In the genomic region with DNA sequence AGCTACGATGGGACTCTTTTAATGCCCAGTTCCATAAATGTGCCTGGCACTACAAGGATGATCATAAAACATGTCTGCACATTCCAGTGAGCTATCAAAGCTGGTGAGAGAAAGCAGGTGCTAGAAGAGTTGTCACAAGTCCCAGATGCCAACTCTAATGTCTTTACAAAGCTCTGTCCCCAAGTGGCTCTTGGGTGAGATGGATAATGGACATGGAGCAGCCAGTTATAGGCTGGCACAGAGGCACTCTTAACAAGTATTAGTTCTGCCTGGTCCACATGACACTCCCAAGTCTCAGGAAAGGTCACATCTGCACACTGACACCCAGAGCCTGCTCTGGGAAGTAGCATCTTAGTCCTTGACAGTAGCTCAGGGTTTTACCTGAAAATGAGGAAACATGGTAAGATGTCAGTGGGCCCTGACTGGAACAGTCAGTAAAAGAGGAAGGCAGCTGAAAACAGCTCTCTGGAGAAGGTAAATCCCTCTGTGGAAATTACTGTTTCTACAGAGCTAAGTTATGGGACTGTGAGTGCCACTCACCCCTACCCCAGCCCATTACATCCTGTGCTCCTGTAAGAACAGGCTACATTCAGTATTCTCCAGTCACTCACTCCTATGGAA, we compare ENCODE assay signal across 20 mouse cellular contexts.
A peak's percentile ranks its signal among the peaks of the same experiment; 100 is the strongest.
DNase-seq lines count a peak whose midpoint lies in the region; ATAC-seq and TF ChIP-seq lines count a peak whose summit lies in the region.
"Had no signal": no experiment of that assay in that cellular context is flagged by ENCODE, and none has a peak within 500 bp of the region (broad histone marks: within the 10 kb centered on the region; RNA-seq: fewer than 3 reads in every experiment).

No protein-coding gene starts in this region.

- intact Hi-C loops in heart, postnatal 25 days (cut with DNase I) = no loop called here

- no peak for TF ChIP-seq EP300 in MEL (IDR thresholded peaks at IDR 0.05; ENCODE audit: low read depth in 1 of 2, low read length in 2 of 2)
- TF ChIP-seq EP300 in heart, postnatal 0 days (IDR thresholded peaks at IDR 0.05; ENCODE audit: low read depth) = peak; percentile 80

- 0 out of 2 replicates have a peak, but pooled peaks cover 4% of the 10 kb centered on the region for H3K9me3 ChIP-seq in heart, embryonic 12.5 days (replicated peaks)
- no peaks in the 10 kb centered on the region for H3K9me3 ChIP-seq in heart, embryonic 15.5 days (replicated peaks)
- H3K9me3 ChIP-seq in MEL (replicated peaks; ENCODE audit: insufficient read depth, low read length) = no peaks in the 10 kb centered on the region
- H3K9me3 ChIP-seq in heart, postnatal 0 days (replicated peaks; ENCODE audit: control insufficient read depth, low read length) = no peaks in the 10 kb centered on the region
- H3K9me3 ChIP-seq: embryonic facial prominence, embryonic 12.5 days; hindbrain, embryonic 12.5 days had no signal

- no peaks in the 10 kb centered on the region for H3K27me3 ChIP-seq in heart, embryonic 12.5 days (replicated peaks)
- no peaks in the 10 kb centered on the region for H3K27me3 ChIP-seq in heart, embryonic 15.5 days
- H3K27me3 ChIP-seq in MEL (ENCODE audit: control insufficient read depth in 1 of 2, insufficient read depth in 2 of 2, low read length in 2 of 2) = no peaks in the 10 kb centered on the region
- H3K27me3 ChIP-seq in heart, postnatal 0 days (ENCODE audit: control insufficient read depth, insufficient read depth, low read length) = no peaks in the 10 kb centered on the region
- no peaks in the 10 kb centered on the region for H3K27me3 ChIP-seq in cerebellum, adult 2 months (ENCODE audit: control insufficient read depth, insufficient read depth, low read length)
- H3K27me3 ChIP-seq: embryonic facial prominence, embryonic 12.5 days; hindbrain, embryonic 12.5 days had no signal

- 69% methylated on average over 1 of the region's 1 CpGs for WGBS in heart, embryonic 12.5 days
- 51% methylated on average over 1 of the region's 1 CpGs for WGBS in heart, embryonic 15.5 days
- 45% methylated on average over 1 of the region's 1 CpGs for WGBS in heart, postnatal 0 days
- WGBS in cerebellum, adult 2 months = 100% methylated on average over 1 of the region's 1 CpGs

- TF ChIP-seq CTCF in MEL (IDR thresholded peaks at IDR 0.05 in 2 of 3, conservative IDR thresholded peaks at IDR 0.05 in 1 of 3; ENCODE audit: control insufficient read depth in 1 of 3, insufficient read depth in 1 of 3, low read depth in 2 of 3, low read length in 3 of 3, poor library complexity in 1 of 3, severe bottlenecking in 1 of 3) = no peak
- TF ChIP-seq CTCF in heart, postnatal 0 days (IDR thresholded peaks at IDR 0.05; ENCODE audit: low read depth) = peak; percentile 14; the same call in 1 of the 2 replicates
- no peak for TF ChIP-seq CTCF in cerebellum, adult 2 months (IDR thresholded peaks at IDR 0.05; ENCODE audit: borderline replicate concordance, insufficient read depth, low read depth, low read length)

- H3K36me3 ChIP-seq in heart, embryonic 12.5 days = peaks cover 8% of the 10 kb centered on the region
- no peaks in the 10 kb centered on the region for H3K36me3 ChIP-seq in heart, embryonic 15.5 days
- H3K36me3 ChIP-seq in MEL (ENCODE audit: control insufficient read depth in 1 of 2, insufficient read depth in 2 of 2, low read length in 2 of 2) = no peaks in the 10 kb centered on the region; a peak in 1 of 4 replicates
- H3K36me3 ChIP-seq in heart, postnatal 0 days (replicated peaks; ENCODE audit: control insufficient read depth, insufficient read depth, low read length) = 0 out of 2 replicates have a peak, but pooled peaks cover 2% of the 10 kb centered on the region
- H3K36me3 ChIP-seq: embryonic facial prominence, embryonic 12.5 days; hindbrain, embryonic 12.5 days had no signal

- peaks cover 16% of the 10 kb centered on the region for H3K4me1 ChIP-seq in heart, embryonic 12.5 days (replicated peaks)
- H3K4me1 ChIP-seq in heart, embryonic 15.5 days (replicated peaks) = peaks cover 14% of the 10 kb centered on the region
- H3K4me1 ChIP-seq in MEL (ENCODE audit: control insufficient read depth in 1 of 2, insufficient read depth in 2 of 2, low read length in 2 of 2) = no peaks in the 10 kb centered on the region
- peaks cover 19% of the 10 kb centered on the region for H3K4me1 ChIP-seq in heart, postnatal 0 days (ENCODE audit: control insufficient read depth, insufficient read depth)
- H3K4me1 ChIP-seq in cerebellum, adult 2 months (ENCODE audit: control insufficient read depth, insufficient read depth, low read length) = no peaks in the 10 kb centered on the region
- H3K4me1 ChIP-seq: embryonic facial prominence, embryonic 12.5 days had no signal

- H3K79me2 ChIP-seq in MEL (ENCODE audit: control insufficient read depth, insufficient read depth, low read length, poor library complexity) = no peaks in the 10 kb centered on the region

- no peak for TF ChIP-seq RAD21 in MEL (IDR thresholded peaks at IDR 0.05; ENCODE audit: low read depth, low read length)

- TF ChIP-seq POLR2A in MEL (IDR thresholded peaks at IDR 0.05; ENCODE audit: control insufficient read depth in 1 of 2, insufficient read depth in 1 of 2, low read depth in 1 of 2, low read length in 2 of 2, poor library complexity in 1 of 2) = no peak
- TF ChIP-seq POLR2A in cerebellum, adult 2 months (IDR thresholded peaks at IDR 0.05; ENCODE audit: borderline replicate concordance, insufficient read depth, low read length) = no peak

- no peak overlapping the region for H3K9ac ChIP-seq in heart, embryonic 12.5 days
- no peak overlapping the region for H3K9ac ChIP-seq in heart, embryonic 15.5 days
- H3K9ac ChIP-seq in MEL (ENCODE audit: control insufficient read depth, low read depth, low read length, poor library complexity, severe bottlenecking) = no peak overlapping the region
- H3K9ac ChIP-seq in heart, postnatal 0 days (replicated peaks; ENCODE audit: low read depth, low read length) = 0 out of 2 replicates have a peak overlapping the region, but pooled peaks have one; percentile 5
- H3K9ac ChIP-seq: embryonic facial prominence, embryonic 12.5 days; hindbrain, embryonic 12.5 days had no signal

- DNase-seq in heart, adult 18-20 months = peak; percentile 23 to 50
- no peak for DNase-seq in heart, postnatal 25 days (ENCODE audit: low spot score)
- peak; percentile 52 for DNase-seq in MEL (ENCODE audit: low read depth, low spot score)
- peak; percentile 71 for DNase-seq in heart, postnatal 0 days (ENCODE audit: low spot score)
- DNase-seq in cerebellum, adult 2 months = no peak
- DNase-seq in cerebellum, postnatal 4 days (ENCODE audit: low spot score in 2 of 2) = no peak
- DNase-seq: adrenal gland, adult 8-10 months; adrenal gland, postnatal 36 days; cerebellum, adult 8-10 months; cerebellum, postnatal 14 days; gastrocnemius, postnatal 10 days; kidney, adult 8-10 months had no signal

- H3K27ac ChIP-seq in heart, embryonic 12.5 days (ENCODE audit: poor library complexity, severe bottlenecking) = no peak overlapping the region
- H3K27ac ChIP-seq in heart, embryonic 15.5 days = peak overlapping the region; percentile 44; the same call in 1 of the 2 replicates
- no peak overlapping the region for H3K27ac ChIP-seq in MEL (ENCODE audit: control insufficient read depth, low read depth, low read length)
- peak overlapping the region; percentile 62 for H3K27ac ChIP-seq in heart, postnatal 0 days (ENCODE audit: low read depth)
- H3K27ac ChIP-seq in cerebellum, adult 2 months (ENCODE audit: insufficient read depth, low read length) = no peak overlapping the region
- H3K27ac ChIP-seq: embryonic facial prominence, embryonic 12.5 days; hindbrain, embryonic 12.5 days had no signal

- no peak overlapping the region for H3K4me2 ChIP-seq in heart, embryonic 12.5 days
- H3K4me2 ChIP-seq in heart, embryonic 15.5 days = no peak overlapping the region
- no peak overlapping the region for H3K4me2 ChIP-seq in heart, postnatal 0 days (ENCODE audit: low read depth, low read length)
- H3K4me2 ChIP-seq: embryonic facial prominence, embryonic 12.5 days; hindbrain, embryonic 12.5 days had no signal

- H3K4me3 ChIP-seq in heart, embryonic 12.5 days = no peak overlapping the region
- no peak overlapping the region for H3K4me3 ChIP-seq in heart, embryonic 15.5 days
- H3K4me3 ChIP-seq in MEL (ENCODE audit: control insufficient read depth in 1 of 2, insufficient read depth in 1 of 2, low read depth in 2 of 2, low read length in 2 of 2) = no peak overlapping the region
- H3K4me3 ChIP-seq in heart, postnatal 0 days (ENCODE audit: low read depth, low read length) = no peak overlapping the region
- no peak overlapping the region for H3K4me3 ChIP-seq in cerebellum, adult 2 months (replicated peaks; ENCODE audit: insufficient read depth, low read depth, low read length)
- H3K4me3 ChIP-seq: embryonic facial prominence, embryonic 12.5 days; hindbrain, embryonic 12.5 days had no signal

- ATAC-seq in heart, embryonic 12.5 days (ENCODE audit: insufficient number of reproducible peaks, low FRiP score) = no peak
- ATAC-seq in heart, embryonic 15.5 days (replicated peaks; ENCODE audit: insufficient number of reproducible peaks, insufficient read depth, low FRiP score, low read depth) = peak; percentile 62; the same call in 1 of the 2 replicates
- ATAC-seq in heart, postnatal 0 days (ENCODE audit: insufficient read depth, low read depth) = peak; percentile 91
- ATAC-seq: forebrain, embryonic 16.5 days; hindbrain, embryonic 16.5 days; inflammation-experienced regulatory T-cells, adult 6 months; intestine, postnatal 0 days had no signal

TF ChIP-seq in MEL, 35 proteins besides CTCF, POLR2A, EP300 and RAD21 (continues in another document):
- TF ChIP-seq ZC3H11A (IDR thresholded peaks at IDR 0.05; ENCODE audit: low read depth, low read length) (no peak), POLR2AphosphoS2 (IDR thresholded peaks at IDR 0.05; ENCODE audit: low read length) (no peak), CHD2 (IDR thresholded peaks at IDR 0.05; ENCODE audit: low read length) (no peak), MAZ (IDR thresholded peaks at IDR 0.05; ENCODE audit: low read depth, low read length) (no peak), TAL1 (IDR thresholded peaks at IDR 0.05; ENCODE audit: low read length) (no peak), SIN3A (IDR thresholded peaks at IDR 0.05; ENCODE audit: low read length) (no peak), E2F4 (IDR thresholded peaks at IDR 0.05; ENCODE audit: borderline replicate concordance, low read depth, low read length) (no peak), MYB (IDR thresholded peaks at IDR 0.05; ENCODE audit: low read depth, low read length) (no peak), CHD1 (IDR thresholded peaks at IDR 0.05; ENCODE audit: low read depth, low read length) (no peak), GABPA (IDR thresholded peaks at IDR 0.05; ENCODE audit: low read depth, low read length) (no peak), NRF1 (IDR thresholded peaks at IDR 0.05; ENCODE audit: insufficient read depth, low read depth, low read length, poor library complexity, severe bottlenecking) (no peak), POLR2AphosphoS5 (IDR thresholded peaks at IDR 0.05; ENCODE audit: borderline replicate concordance, low read depth, low read length) (no peak), ELF1 (IDR thresholded peaks at IDR 0.05; ENCODE audit: low read depth, low read length) (no peak), ZKSCAN1 (IDR thresholded peaks at IDR 0.05; ENCODE audit: low read depth, low read length) (no peak), NELFE (IDR thresholded peaks at IDR 0.05; ENCODE audit: low read depth, low read length) (no peak)

Comparison
In these comparisons a context has a peak if more than half of its experiments do, and no peak if none do; other contexts are left out.
1. DNase-seq: peak in heart, adult 18-20 months (2 of 2), MEL (single experiment) and heart, postnatal 0 days (single experiment); none in heart, postnatal 25 days (single experiment), cerebellum, adult 2 months (0 of 2) and cerebellum, postnatal 4 days (0 of 2).
2. H3K27ac ChIP-seq: peak in heart, embryonic 15.5 days (single experiment) and heart, postnatal 0 days (single experiment); none in heart, embryonic 12.5 days (single experiment), MEL (single experiment) and cerebellum, adult 2 months (single experiment).